Mouse (Mus musculus): ENCODE measurements around the gene Sept9. TPM values are rescaled to one million over a fixed set of nuclear protein-coding genes. Genes with fewer than 3 reads are reported as not detected.
A peak's percentile ranks its signal among the peaks of the same experiment; 100 is the strongest.

The Sept9 gene
- polyA plus RNA-seq, 1 experiment from 2014 or later: 106 TPM

DNA sequence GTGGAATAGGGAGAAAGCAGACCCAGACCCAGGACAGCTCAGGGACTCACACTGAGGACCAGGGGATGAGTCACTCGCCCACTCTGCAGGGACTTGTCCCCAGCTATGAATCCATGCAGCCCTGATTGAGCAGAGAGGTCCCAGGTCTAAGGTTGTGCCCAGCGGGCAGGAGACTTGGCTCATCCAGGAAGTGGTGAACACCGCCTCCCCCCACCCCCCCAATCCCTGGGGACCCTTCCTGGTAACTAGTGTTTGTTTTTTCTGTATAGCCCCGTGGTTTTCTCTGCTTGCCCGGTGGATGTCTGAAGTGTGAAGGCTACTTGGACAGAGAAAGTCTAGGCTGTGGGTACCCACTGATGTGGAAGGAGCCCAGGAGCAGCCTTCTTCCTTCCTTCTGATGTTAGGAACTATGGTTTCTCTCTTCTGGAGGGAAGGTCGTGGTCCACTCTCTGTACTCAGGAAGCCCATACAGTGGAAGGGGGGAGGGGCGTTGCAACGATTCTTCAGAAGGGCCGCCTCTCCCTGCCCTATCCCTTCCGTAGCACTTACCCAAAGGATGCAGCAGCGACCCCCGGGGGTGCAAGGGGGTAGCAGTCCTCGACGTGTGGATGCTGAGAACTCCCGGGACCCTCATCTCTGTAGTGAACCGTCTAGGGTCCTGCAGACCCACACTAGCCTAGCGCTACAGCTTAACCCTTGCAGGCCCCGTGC is 66.0 kb downstream of the Sept9 start:
- Histone ChIP-seq H3K36me3 (replicated peaks) (no peaks in the 10 kb centered on the region), H3K4me2 (peak overlapping the region; percentile 79), H3K4me3 (peak overlapping the region; percentile 46), H3K27ac (peak overlapping the region; percentile 12; the same call in 1 of the 2 replicates), H3K27me3 (replicated peaks) (no peaks in the 10 kb centered on the region; the same call in 1 of the 2 replicates), H3K9ac (no peak overlapping the region; the same call in 1 of the 2 replicates), H3K4me1 (peaks cover 45% of the 10 kb centered on the region), H3K9me3 (no peaks in the 10 kb centered on the region)
- WGBS: 7% methylated on average over 18 of the region's 18 CpGs
- peak; percentile 35; the same call in 1 of the 2 replicates for ATAC-seq (replicated peaks)

GRCm38 (mm10) chr11:117265981-117266905 is 66.8 kb downstream of the Sept9 start:
- Histone ChIP-seq H3K27me3 (replicated peaks) (no peaks in the 10 kb centered on the region; the same call in 1 of the 2 replicates), H3K9ac (peak overlapping the region; percentile 45), H3K4me3 (peak overlapping the region; percentile 46), H3K9me3 (no peaks in the 10 kb centered on the region), H3K27ac (peak overlapping the region; percentile 12), H3K36me3 (replicated peaks) (no peaks in the 10 kb centered on the region), H3K4me2 (peak overlapping the region; percentile 79), H3K4me1 (peaks cover 41% of the 10 kb centered on the region)
- ATAC-seq (replicated peaks): peak; percentile 51
- under 1% methylated on average over 65 of the region's 69 CpGs for WGBS

DNA sequence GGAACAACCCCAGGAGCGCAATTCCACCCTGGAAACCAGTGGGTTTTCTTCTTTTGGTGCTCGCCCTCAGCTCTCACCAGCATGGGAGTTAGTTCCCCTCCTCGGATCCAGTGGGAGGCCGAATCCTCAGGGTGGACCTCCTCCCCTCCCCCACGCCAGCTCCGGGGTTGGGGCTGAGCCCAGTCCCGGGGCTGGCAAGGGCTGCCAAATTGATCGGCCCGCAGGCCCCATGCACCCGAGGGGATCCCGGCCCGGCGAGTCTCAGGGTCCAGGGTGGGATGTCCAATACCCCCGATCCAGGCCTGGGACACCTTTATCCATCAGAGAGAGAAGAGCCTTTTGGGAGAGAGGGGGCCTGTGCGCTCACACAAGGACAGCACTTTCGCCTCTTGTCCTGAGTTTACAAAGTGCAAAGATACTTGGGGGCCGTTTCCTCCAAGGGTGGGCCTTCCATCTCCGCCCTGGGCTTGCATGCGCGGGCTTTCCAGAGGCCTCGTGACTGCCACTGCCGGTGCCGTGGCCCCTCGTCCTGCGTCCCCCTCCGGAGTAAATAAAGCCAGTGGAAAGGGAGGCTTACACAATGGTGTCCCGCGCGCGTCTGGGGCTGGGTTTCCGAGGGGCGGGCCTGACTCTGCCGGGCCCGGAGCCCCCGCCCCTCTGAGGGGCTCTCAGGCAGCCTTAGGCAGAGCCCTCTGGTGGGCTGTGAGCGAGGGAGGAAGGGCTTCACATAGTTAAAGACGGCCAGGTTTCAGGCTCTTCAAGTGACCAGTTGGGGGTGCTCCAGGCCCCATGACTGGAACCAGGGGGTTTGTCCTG is 67.7 kb downstream of the Sept9 start:
- WGBS: under 1% methylated on average over 37 of the region's 37 CpGs
- Histone ChIP-seq H3K4me1 (peaks cover 41% of the 10 kb centered on the region), H3K9me3 (no peaks in the 10 kb centered on the region), H3K9ac (peak overlapping the region; percentile 45), H3K4me3 (peak overlapping the region; percentile 46), H3K27ac (peak overlapping the region; percentile 31; the same call in 1 of the 2 replicates), H3K36me3 (replicated peaks) (no peaks in the 10 kb centered on the region), H3K4me2 (peak overlapping the region; percentile 79), H3K27me3 (replicated peaks) (no peaks in the 10 kb centered on the region; the same call in 1 of the 2 replicates)
- ATAC-seq (replicated peaks): peak; percentile 73

DNA sequence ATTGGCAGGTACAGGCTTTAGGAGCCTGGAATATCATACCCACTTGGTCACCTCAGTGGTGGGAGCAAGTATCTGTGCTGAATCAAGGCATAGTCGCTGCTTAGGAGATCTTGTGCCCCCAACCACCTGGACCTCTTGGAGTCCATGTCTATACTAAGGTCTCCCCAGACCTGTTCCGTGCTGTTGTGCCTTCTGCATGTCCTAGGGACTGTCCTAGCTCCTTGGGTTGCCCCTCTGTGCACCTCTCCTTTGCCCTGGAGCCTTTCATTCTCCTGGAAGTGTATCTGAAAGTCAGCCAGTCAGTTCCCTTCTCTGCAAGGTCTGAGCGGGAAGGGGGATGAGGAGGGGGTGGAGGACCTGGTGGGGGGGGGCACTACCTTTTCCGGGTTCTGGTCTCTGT is 68.4 kb downstream of the Sept9 start:
- H3K9ac ChIP-seq: no peak overlapping the region
- peak overlapping the region; percentile 79 for H3K4me2 ChIP-seq
- no peak for ATAC-seq (replicated peaks)
- 28% methylated on average over 4 of the region's 4 CpGs for WGBS
- no peaks in the 10 kb centered on the region for H3K36me3 ChIP-seq (replicated peaks)
- no peak overlapping the region for H3K27ac ChIP-seq
- H3K9me3 ChIP-seq: no peaks in the 10 kb centered on the region
- no peaks in the 10 kb centered on the region; the same call in 1 of the 2 replicates for H3K27me3 ChIP-seq (replicated peaks)
- peaks cover 41% of the 10 kb centered on the region for H3K4me1 ChIP-seq
- H3K4me3 ChIP-seq: no peak overlapping the region

DNA sequence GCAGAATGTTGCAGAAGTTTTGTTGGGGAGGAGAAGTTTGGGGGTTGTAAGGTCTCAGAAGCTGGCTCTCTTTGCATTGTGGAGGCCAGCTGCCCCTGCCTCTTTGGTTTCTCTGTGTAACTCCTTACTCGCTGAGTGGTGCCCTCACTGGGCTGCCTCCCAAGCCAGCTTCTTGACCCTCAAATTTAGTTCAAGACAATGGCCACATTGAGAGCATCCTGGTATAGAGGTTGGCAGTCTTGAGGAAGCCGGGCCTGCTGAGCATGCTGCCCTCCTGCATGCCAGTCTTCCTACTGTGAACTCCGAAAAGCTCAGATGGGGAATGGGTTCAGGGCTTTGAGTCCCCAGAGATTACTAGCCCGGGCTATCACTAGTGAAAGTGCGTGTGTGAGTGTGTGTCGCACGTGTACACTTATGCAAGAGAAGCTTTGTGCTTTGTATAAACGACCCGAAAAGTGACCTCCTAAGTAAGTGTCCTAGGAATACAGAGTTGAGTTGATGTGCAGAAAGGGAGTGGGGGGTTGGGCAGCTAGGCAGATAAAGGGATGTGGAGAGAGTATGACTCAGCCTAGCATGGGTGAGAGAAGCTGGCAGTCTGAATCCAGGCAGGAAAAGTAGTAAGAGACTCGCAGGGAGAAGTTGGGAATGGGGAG is 69.0 kb downstream of the Sept9 start:
- 51% methylated on average over 10 of the region's 10 CpGs for WGBS
- Histone ChIP-seq H3K9me3 (no peaks in the 10 kb centered on the region), H3K4me1 (peaks cover 41% of the 10 kb centered on the region), H3K4me3 (no peak overlapping the region), H3K4me2 (peak overlapping the region; percentile 79; the same call in 1 of the 2 replicates), H3K36me3 (replicated peaks) (no peaks in the 10 kb centered on the region), H3K9ac (no peak overlapping the region), H3K27me3 (replicated peaks) (no peaks in the 10 kb centered on the region; the same call in 1 of the 2 replicates), H3K27ac (no peak overlapping the region)
- no peak for ATAC-seq (replicated peaks)

GRCm38 (mm10) chr11:117269053-117269702 is 69.7 kb downstream of the Sept9 start:
- Histone ChIP-seq H3K27ac (no peak overlapping the region), H3K9ac (no peak overlapping the region)

DNA sequence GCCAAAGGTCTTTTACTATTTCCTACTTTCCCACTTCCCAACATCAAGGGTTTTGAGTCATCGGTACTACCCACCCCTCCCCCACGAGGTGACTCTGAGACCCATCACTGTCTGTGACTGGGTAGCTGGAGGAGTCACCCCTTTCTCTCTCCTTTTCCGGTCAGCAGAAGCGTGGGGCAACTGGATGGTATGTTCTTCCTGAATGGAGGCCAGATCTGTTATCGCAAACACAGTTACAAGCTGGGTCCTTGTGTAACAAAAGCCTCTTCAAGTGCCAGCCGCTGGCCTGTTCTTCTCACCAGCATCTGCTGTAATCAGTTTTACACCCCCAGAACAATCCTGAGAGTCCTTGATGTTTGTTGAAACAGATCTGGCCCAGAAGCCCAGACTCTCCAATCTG is 70.5 kb downstream of the Sept9 start:
- Histone ChIP-seq H3K36me3 (replicated peaks) (no peaks in the 10 kb centered on the region), H3K9me3 (no peaks in the 10 kb centered on the region), H3K27ac (no peak overlapping the region), H3K27me3 (replicated peaks) (no peaks in the 10 kb centered on the region; the same call in 1 of the 2 replicates), H3K4me1 (peaks cover 43% of the 10 kb centered on the region), H3K4me2 (no peak overlapping the region), H3K9ac (no peak overlapping the region), H3K4me3 (no peak overlapping the region)
- no peak for ATAC-seq (replicated peaks)
- WGBS: 73% methylated on average over 6 of the region's 6 CpGs

More at GRCm38 (mm10) chr11:117269053-117269702, 69.7 kb downstream of the Sept9 start:
- Histone ChIP-seq H3K4me3 (no peak overlapping the region), H3K4me1 (peaks cover 41% of the 10 kb centered on the region), H3K9me3 (no peaks in the 10 kb centered on the region), H3K4me2 (no peak overlapping the region), H3K27me3 (replicated peaks) (no peaks in the 10 kb centered on the region; the same call in 1 of the 2 replicates), H3K36me3 (replicated peaks) (no peaks in the 10 kb centered on the region)
- no peak for ATAC-seq (replicated peaks)
- 68% methylated on average over 8 of the region's 8 CpGs for WGBS

GRCm38 (mm10) chr11:117274973-117275372 is 75.5 kb downstream of the Sept9 start:
- Histone ChIP-seq H3K4me1 (peaks cover 18% of the 10 kb centered on the region; the same call in 1 of the 2 replicates), H3K36me3 (replicated peaks) (no peaks in the 10 kb centered on the region), H3K4me2 (no peak overlapping the region), H3K9ac (no peak overlapping the region), H3K27me3 (replicated peaks) (no peaks in the 10 kb centered on the region), H3K9me3 (no peaks in the 10 kb centered on the region), H3K4me3 (no peak overlapping the region), H3K27ac (no peak overlapping the region)
- no peak for ATAC-seq (replicated peaks)
- 68% methylated on average over 5 of the region's 5 CpGs for WGBS

DNA sequence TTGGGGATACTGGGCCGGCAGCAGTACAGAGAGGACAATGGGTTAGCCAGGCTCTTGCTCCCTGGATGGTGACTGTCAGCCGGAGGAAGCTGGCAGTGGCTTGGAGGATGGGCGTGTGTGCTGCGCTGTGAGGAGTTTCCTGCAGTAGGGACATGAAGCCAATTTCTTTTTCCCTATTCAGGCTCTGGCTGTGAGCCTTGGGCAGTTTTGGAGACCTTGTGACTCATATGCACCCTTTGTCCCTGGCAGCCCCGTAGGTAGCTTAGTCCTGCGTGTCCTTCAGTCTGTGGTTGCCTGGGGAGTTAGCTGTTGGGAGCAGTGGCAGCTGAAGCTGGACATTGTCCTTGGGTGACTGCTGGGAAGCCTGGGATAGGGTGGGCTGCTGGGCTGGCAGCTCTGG is 76.5 kb downstream of the Sept9 start:
- no peaks in the 10 kb centered on the region for H3K9me3 ChIP-seq
- peaks cover 15% of the 10 kb centered on the region; the same call in 1 of the 2 replicates for H3K4me1 ChIP-seq
- no peak overlapping the region for H3K4me3 ChIP-seq
- WGBS: 20% methylated on average over 6 of the region's 6 CpGs
- ATAC-seq (replicated peaks): no peak
- no peaks in the 10 kb centered on the region for H3K36me3 ChIP-seq (replicated peaks)
- no peaks in the 10 kb centered on the region for H3K27me3 ChIP-seq (replicated peaks)
- H3K4me2 ChIP-seq: no peak overlapping the region
- H3K9ac ChIP-seq: no peak overlapping the region
- no peak overlapping the region for H3K27ac ChIP-seq

GRCm38 (mm10) chr11:117276946-117277345 is 77.5 kb downstream of the Sept9 start:
- Histone ChIP-seq H3K36me3 (replicated peaks) (no peaks in the 10 kb centered on the region), H3K4me1 (peaks cover 15% of the 10 kb centered on the region; the same call in 1 of the 2 replicates), H3K27me3 (replicated peaks) (no peaks in the 10 kb centered on the region), H3K9me3 (no peaks in the 10 kb centered on the region), H3K9ac (no peak overlapping the region), H3K27ac (no peak overlapping the region), H3K4me3 (no peak overlapping the region), H3K4me2 (no peak overlapping the region)
- WGBS: 76% methylated on average over 8 of the region's 8 CpGs
- no peak for ATAC-seq (replicated peaks)

- Histone ChIP-seq H3K9me3 (no peaks in the 10 kb centered on the region), H3K4me3 (no peak overlapping the region), H3K9ac (no peak overlapping the region), H3K4me1 (peaks cover 15% of the 10 kb centered on the region; the same call in 1 of the 2 replicates), H3K4me2 (no peak overlapping the region), H3K27me3 (replicated peaks) (no peaks in the 10 kb centered on the region), H3K27ac (no peak overlapping the region), H3K36me3 (replicated peaks) (no peaks in the 10 kb centered on the region)
- ATAC-seq (replicated peaks): no peak
- WGBS: 30% methylated on average over 1 of the region's 1 CpGs
These were observed 78.7 kb downstream of the Sept9 start for GRCm38 (mm10) chr11:117278113-117278512.

Measured in midbrain, embryonic 15.5 days (tissue).